Mouse (Mus musculus) CH12.LX (cell line): ENCODE results near the gene Mfsd6l. TPM values are rescaled to one million over a fixed set of nuclear protein-coding genes. Genes with fewer than 3 reads are reported as not detected.

Experiments
- polyA plus RNA-seq: library from polyadenylated mRNA; unstranded; fragments of >175 nt; gene quantifications from 2 replicates; pipeline ENCODE4 v1.2.1, GENCODE M21; 2012; ENCODE audit warnings: low read depth; ENCODE audit not compliant: insufficient read length
- total RNA-seq, 2 experiments: library from RNA; depleted of rRNA; stranded (reverse); fragments of 300-350 nt in 1 of 2; fragments of >200 nt in 1 of 2; gene quantifications; 2 replicates each; pipeline ENCODE4 v1.2.3; 2012 to 2014

Mfsd6l gene
- total and polyA plus RNA-seq, 3 experiments = 4.0 to 6.4 (median 4.2) TPM

Other genes starting within 250 kb of the Mfsd6l start
- gene Ntn1, start 155.4 kb upstream of the Mfsd6l start, total RNA-seq (2012; rRNA removed) = 0.38 and 0.59 TPM in 2 replicates
- gene Ntn1, start 155.4 kb upstream of the Mfsd6l start, total RNA-seq (2014; rRNA removed) = 0.47 and 0.54 TPM in 2 replicates
- 0.78 and 1.2 TPM in 2 replicates for gene Ntn1, start 155.4 kb upstream of the Mfsd6l start, polyA plus RNA-seq
- gene Pik3r5, start 124.1 kb upstream of the Mfsd6l start, total RNA-seq (2012; rRNA removed) = 5.7 and 8.3 TPM in 2 replicates
- gene Pik3r5, start 124.1 kb upstream of the Mfsd6l start, total RNA-seq (2014; rRNA removed) = 2.9 and 3.5 TPM in 2 replicates
- 7.3 and 9.4 TPM in 2 replicates for gene Pik3r5, start 124.1 kb upstream of the Mfsd6l start, polyA plus RNA-seq
- 88.4 and 102 TPM in 2 replicates for gene Pik3r6, start 53.2 kb upstream of the Mfsd6l start, total RNA-seq (2012; rRNA removed)
- gene Pik3r6, start 53.2 kb upstream of the Mfsd6l start, total RNA-seq (2014; rRNA removed) = 80.9 and 82.9 TPM in 2 replicates
- gene Pik3r6, start 53.2 kb upstream of the Mfsd6l start, polyA plus RNA-seq = 90.2 and 95.9 TPM in 2 replicates
- gene Ccdc42, start 30.8 kb downstream of the Mfsd6l start, total RNA-seq (2012; rRNA removed) = not detected in 2 replicates
- gene Ccdc42, start 30.8 kb downstream of the Mfsd6l start, total RNA-seq (2014; rRNA removed) = not detected in 2 replicates
- gene Ccdc42, start 30.8 kb downstream of the Mfsd6l start, polyA plus RNA-seq = not detected in 2 replicates
- 0.38 and 0.46 TPM in 2 replicates for gene Myh10, start 135.4 kb downstream of the Mfsd6l start, total RNA-seq (2012; rRNA removed)
- 0.62 and 1.1 TPM in 2 replicates for gene Myh10, start 135.4 kb downstream of the Mfsd6l start, total RNA-seq (2014; rRNA removed)
- 2.7 and 3.1 TPM in 2 replicates for gene Myh10, start 135.4 kb downstream of the Mfsd6l start, polyA plus RNA-seq